Mouse (Mus musculus): Measurements from ENCODE around the gene Rnf8. TPM values are rescaled to one million over a fixed set of nuclear protein-coding genes. Genes with fewer than 3 reads are reported as not detected.
"Not testable (repeated sequence)": the region's sequence is repeated elsewhere in the genome, so short reads cannot be mapped to it uniquely, and the experiment has no call there.

Gene Rnf8
- polyA plus RNA-seq, 1 experiment from 2014 or later, result 109 TPM

GRCm38 (mm10) chr17:29603283-29603682 is 11.3 kb upstream of the Rnf8 start:
- Histone ChIP-seq H3K27me3 (ENCODE audit: control insufficient read depth, insufficient read depth, low read length) (no peaks in the 10 kb centered on the region), H3K4me2 (ENCODE audit: low read depth) (no peak overlapping the region), H3K9ac (ENCODE audit: low read length) (no peak overlapping the region), H3K27ac (ENCODE audit: low read depth, low read length) (no peak overlapping the region), H3K4me3 (ENCODE audit: low read depth, low read length) (no peak overlapping the region), H3K9me3 (ENCODE audit: control insufficient read depth, low read length) (no peaks in the 10 kb centered on the region), H3K4me1 (ENCODE audit: control insufficient read depth, insufficient read depth, low read length) (no peaks in the 10 kb centered on the region), H3K36me3 (ENCODE audit: control insufficient read depth, insufficient read depth, low read length) (peaks cover 7% of the 10 kb centered on the region; the same call in 1 of the 2 replicates)
- ATAC-seq (ENCODE audit: insufficient read depth, low FRiP score, low TSS enrichment) (no peak), DNase-seq (ENCODE audit: low spot score) (peak; percentile 80)
- WGBS, result 34% methylated on average over 6 of the region's 6 CpGs

- H3K4me2 ChIP-seq (ENCODE audit: low read depth); H3K27ac ChIP-seq (ENCODE audit: low read depth, low read length); DNase-seq (ENCODE audit: low spot score); H3K27me3 ChIP-seq (ENCODE audit: control insufficient read depth, insufficient read depth, low read length); H3K9me3 ChIP-seq (ENCODE audit: control insufficient read depth, low read length); ATAC-seq (ENCODE audit: insufficient read depth, low FRiP score, low TSS enrichment); H3K4me3 ChIP-seq (ENCODE audit: low read depth, low read length); H3K36me3 ChIP-seq (ENCODE audit: control insufficient read depth, insufficient read depth, low read length); H3K9ac ChIP-seq (ENCODE audit: low read length): not testable (repeated sequence)
- WGBS, result 89% methylated on average over 5 of the region's 5 CpGs
- peaks cover 12% of the 10 kb centered on the region for H3K4me1 ChIP-seq (ENCODE audit: control insufficient read depth, insufficient read depth, low read length)
Observed at GRCm38 (mm10) chr17:29613453-29613852, 1.1 kb upstream of the Rnf8 start.

DNA sequence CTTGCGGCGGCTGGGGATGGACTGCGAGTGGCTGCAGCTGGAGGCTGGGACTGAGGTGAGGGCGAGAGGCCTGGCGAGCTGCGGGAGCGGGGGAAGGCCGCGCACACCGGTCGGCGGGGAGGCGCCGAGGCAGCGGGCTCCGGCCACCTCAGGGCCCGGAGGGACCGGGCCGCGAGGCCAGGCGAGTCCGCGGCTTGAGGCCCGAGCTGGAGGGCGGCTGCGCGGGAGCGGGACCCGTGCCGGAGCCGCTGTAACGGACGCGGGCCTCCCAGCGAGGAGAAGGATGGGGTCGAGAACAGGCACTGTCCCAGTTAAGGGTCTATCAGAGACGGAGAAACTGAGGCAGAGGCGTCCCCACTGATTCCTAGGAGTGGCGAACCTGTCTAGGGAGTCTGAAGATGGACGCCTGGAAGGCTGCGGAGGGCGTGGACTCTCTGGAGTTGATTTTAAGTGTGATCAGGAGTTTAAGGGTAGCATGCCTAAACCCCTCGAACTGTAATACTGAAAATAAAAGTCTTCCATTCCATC is 498 bp downstream of the Rnf8 start:
- peak; percentile 48 for ATAC-seq (ENCODE audit: insufficient read depth, low FRiP score, low TSS enrichment)

GRCm38 (mm10) chr17:29615616-29616015 is 1.0 kb downstream of the Rnf8 start:
- ATAC-seq (ENCODE audit: insufficient read depth, low FRiP score, low TSS enrichment), result no peak
- Histone ChIP-seq H3K4me3 (ENCODE audit: low read depth, low read length) (peak overlapping the region; percentile 96), H3K9me3 (ENCODE audit: control insufficient read depth, low read length) (no peaks in the 10 kb centered on the region), H3K27me3 (ENCODE audit: control insufficient read depth, insufficient read depth, low read length) (no peaks in the 10 kb centered on the region), H3K36me3 (ENCODE audit: control insufficient read depth, insufficient read depth, low read length) (peaks cover 3% of the 10 kb centered on the region), H3K9ac (ENCODE audit: low read length) (peak overlapping the region; percentile 96), H3K4me2 (ENCODE audit: low read depth) (peak overlapping the region; percentile 92), H3K27ac (ENCODE audit: low read depth, low read length) (no peak overlapping the region), H3K4me1 (ENCODE audit: control insufficient read depth, insufficient read depth, low read length) (peaks cover 12% of the 10 kb centered on the region)
- 16% methylated on average over 4 of the region's 4 CpGs for WGBS
- no peak for DNase-seq (ENCODE audit: low spot score)

More for the DNA sequence above, 498 bp downstream of the Rnf8 start:
- Histone ChIP-seq H3K27ac (ENCODE audit: low read depth, low read length) (peak overlapping the region; percentile 94), H3K4me1 (ENCODE audit: control insufficient read depth, insufficient read depth, low read length) (peaks cover 12% of the 10 kb centered on the region), H3K36me3 (ENCODE audit: control insufficient read depth, insufficient read depth, low read length) (peaks cover 3% of the 10 kb centered on the region), H3K4me3 (ENCODE audit: low read depth, low read length) (peak overlapping the region; percentile 96), H3K9me3 (ENCODE audit: control insufficient read depth, low read length) (no peaks in the 10 kb centered on the region), H3K4me2 (ENCODE audit: low read depth) (peak overlapping the region; percentile 92), H3K9ac (ENCODE audit: low read length) (peak overlapping the region; percentile 96), H3K27me3 (ENCODE audit: control insufficient read depth, insufficient read depth, low read length) (no peaks in the 10 kb centered on the region)
- 0% methylated on average over 39 of the region's 43 CpGs for WGBS
- no peak for DNase-seq (ENCODE audit: low spot score)

- Histone ChIP-seq H3K4me1 (ENCODE audit: control insufficient read depth, insufficient read depth, low read length) (peaks cover 12% of the 10 kb centered on the region), H3K27me3 (ENCODE audit: control insufficient read depth, insufficient read depth, low read length) (no peaks in the 10 kb centered on the region), H3K4me2 (ENCODE audit: low read depth) (no peak overlapping the region), H3K9me3 (ENCODE audit: control insufficient read depth, low read length) (no peaks in the 10 kb centered on the region), H3K4me3 (ENCODE audit: low read depth, low read length) (no peak overlapping the region), H3K27ac (ENCODE audit: low read depth, low read length) (no peak overlapping the region), H3K36me3 (ENCODE audit: control insufficient read depth, insufficient read depth, low read length) (peaks cover 8% of the 10 kb centered on the region), H3K9ac (ENCODE audit: low read length) (no peak overlapping the region)
- DNase-seq (ENCODE audit: low spot score) (no peak), ATAC-seq (ENCODE audit: insufficient read depth, low FRiP score, low TSS enrichment) (no peak)
- WGBS, result 90% methylated on average over 3 of the region's 3 CpGs
Observed at GRCm38 (mm10) chr17:29619231-29619630, 4.6 kb downstream of the Rnf8 start.

- Histone ChIP-seq H3K4me3 (ENCODE audit: low read depth, low read length) (no peak overlapping the region), H3K9ac (ENCODE audit: low read length) (no peak overlapping the region), H3K27me3 (ENCODE audit: control insufficient read depth, insufficient read depth, low read length) (no peaks in the 10 kb centered on the region), H3K4me1 (ENCODE audit: control insufficient read depth, insufficient read depth, low read length) (no peaks in the 10 kb centered on the region), H3K4me2 (ENCODE audit: low read depth) (no peak overlapping the region), H3K36me3 (ENCODE audit: control insufficient read depth, insufficient read depth, low read length) (peaks cover 23% of the 10 kb centered on the region), H3K27ac (ENCODE audit: low read depth, low read length) (no peak overlapping the region), H3K9me3 (ENCODE audit: control insufficient read depth, low read length) (no peaks in the 10 kb centered on the region)
- DNase-seq (ENCODE audit: low spot score) (no peak), ATAC-seq (ENCODE audit: insufficient read depth, low FRiP score, low TSS enrichment) (no peak)
- WGBS, result 96% methylated on average over 8 of the region's 8 CpGs
Observed at GRCm38 (mm10) chr17:29623488-29623887, 8.9 kb downstream of the Rnf8 start.

DNA sequence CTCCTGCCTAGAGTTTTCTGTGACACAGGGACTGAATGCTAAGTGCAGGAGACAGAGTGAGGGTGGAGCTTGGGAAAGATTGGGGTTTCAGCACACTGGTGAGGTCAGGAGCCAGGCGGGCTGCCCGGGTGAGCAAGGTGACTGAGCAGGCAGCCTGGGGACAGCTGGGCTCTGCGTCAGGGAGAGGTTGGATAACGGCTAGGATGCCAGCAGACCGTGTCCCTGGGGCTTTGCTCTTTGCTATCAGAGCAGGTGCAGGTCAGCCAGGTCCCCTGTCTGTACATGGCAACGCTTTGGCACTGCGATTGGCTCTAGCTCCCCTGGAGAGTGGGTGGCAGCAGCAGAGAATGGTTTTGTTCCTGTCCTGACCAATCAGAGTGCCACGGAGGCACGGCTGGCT is 12.7 kb downstream of the Rnf8 start:
- Histone ChIP-seq H3K4me2 (ENCODE audit: low read depth) (no peak overlapping the region), H3K36me3 (ENCODE audit: control insufficient read depth, insufficient read depth, low read length) (peaks cover 32% of the 10 kb centered on the region), H3K27me3 (ENCODE audit: control insufficient read depth, insufficient read depth, low read length) (no peaks in the 10 kb centered on the region), H3K27ac (ENCODE audit: low read depth, low read length) (no peak overlapping the region), H3K4me1 (ENCODE audit: control insufficient read depth, insufficient read depth, low read length) (no peaks in the 10 kb centered on the region), H3K4me3 (ENCODE audit: low read depth, low read length) (no peak overlapping the region), H3K9me3 (ENCODE audit: control insufficient read depth, low read length) (no peaks in the 10 kb centered on the region), H3K9ac (ENCODE audit: low read length) (no peak overlapping the region)
- no peak for DNase-seq (ENCODE audit: low spot score)
- 90% methylated on average over 9 of the region's 9 CpGs for WGBS
- ATAC-seq (ENCODE audit: insufficient read depth, low FRiP score, low TSS enrichment), result no peak

DNA sequence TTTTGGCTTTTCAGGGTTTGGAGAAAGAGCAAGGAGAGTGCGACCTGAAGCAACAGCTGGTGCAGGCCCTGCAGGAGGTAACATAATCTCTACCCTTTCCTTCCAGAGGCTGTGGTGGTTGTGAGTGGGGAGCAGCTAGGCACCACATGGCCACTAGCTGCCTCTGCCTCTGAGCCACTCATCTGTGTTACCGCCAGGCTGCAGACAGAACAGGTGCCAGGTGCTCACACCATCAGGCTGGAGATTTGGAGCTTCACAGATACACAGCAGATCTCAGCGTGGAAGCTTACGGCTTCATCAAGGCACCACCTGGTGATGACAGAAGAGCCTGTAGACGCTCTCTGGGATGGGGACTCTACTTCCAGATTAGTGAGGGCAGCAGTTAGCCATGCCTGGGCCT is 14.4 kb downstream of the Rnf8 start:
- ATAC-seq (ENCODE audit: insufficient read depth, low FRiP score, low TSS enrichment) (no peak), DNase-seq (ENCODE audit: low spot score) (no peak)
- no peak overlapping the region for H3K9ac ChIP-seq (ENCODE audit: low read length)
- no peaks in the 10 kb centered on the region for H3K9me3 ChIP-seq (ENCODE audit: control insufficient read depth, low read length)
- no peak overlapping the region for H3K4me2 ChIP-seq (ENCODE audit: low read depth)
- H3K27ac ChIP-seq (ENCODE audit: low read depth, low read length), result no peak overlapping the region
- H3K27me3 ChIP-seq (ENCODE audit: control insufficient read depth, insufficient read depth, low read length), result no peaks in the 10 kb centered on the region
- H3K36me3 ChIP-seq (ENCODE audit: control insufficient read depth, insufficient read depth, low read length), result peaks cover 32% of the 10 kb centered on the region
- WGBS, result 90% methylated on average over 5 of the region's 5 CpGs
- H3K4me1 ChIP-seq (ENCODE audit: control insufficient read depth, insufficient read depth, low read length), result no peaks in the 10 kb centered on the region
- no peak overlapping the region for H3K4me3 ChIP-seq (ENCODE audit: low read depth, low read length)

- WGBS, result 92% methylated on average over 5 of the region's 5 CpGs
- Histone ChIP-seq H3K4me1 (ENCODE audit: control insufficient read depth, insufficient read depth, low read length) (no peaks in the 10 kb centered on the region), H3K9me3 (ENCODE audit: control insufficient read depth, low read length) (no peaks in the 10 kb centered on the region), H3K36me3 (ENCODE audit: control insufficient read depth, insufficient read depth, low read length) (peaks cover 32% of the 10 kb centered on the region), H3K9ac (ENCODE audit: low read length) (no peak overlapping the region), H3K27me3 (ENCODE audit: control insufficient read depth, insufficient read depth, low read length) (no peaks in the 10 kb centered on the region), H3K27ac (ENCODE audit: low read depth, low read length) (no peak overlapping the region), H3K4me2 (ENCODE audit: low read depth) (no peak overlapping the region), H3K4me3 (ENCODE audit: low read depth, low read length) (no peak overlapping the region)
- ATAC-seq (ENCODE audit: insufficient read depth, low FRiP score, low TSS enrichment) (no peak), DNase-seq (ENCODE audit: low spot score) (no peak)
Observed at GRCm38 (mm10) chr17:29629620-29630019, 15.0 kb downstream of the Rnf8 start.
